Mouse (Mus musculus) testis, postnatal 10 days (tissue): ENCODE results near the gene Grk2.

Experiments
- DNase-seq: peaks from one replicate; pipeline ENCODE4 v3.0.0; 2021; ENCODE audit warnings: low spot score

Grk2 gene

GRCm38 (mm10) chr19:4303640-4303995 lies 2.4 kb downstream of the Grk2 start:
- no peak for DNase-seq

- no peak for DNase-seq
Measured at GRCm38 (mm10) chr19:4302936-4303639, 2.9 kb downstream of the Grk2 start.

GRCm38 (mm10) chr19:4301735-4302651 lies 4.0 kb downstream of the Grk2 start:
- no peak for DNase-seq

- no peak for DNase-seq
Measured at GRCm38 (mm10) chr19:4300852-4301734, 4.9 kb downstream of the Grk2 start.

GRCm38 (mm10) chr19:4300271-4300704 lies 5.7 kb downstream of the Grk2 start:
- DNase-seq, result no peak

GRCm38 (mm10) chr19:4299574-4300270 lies 6.3 kb downstream of the Grk2 start:
- DNase-seq, result no peak

GRCm38 (mm10) chr19:4299126-4299525 lies 6.9 kb downstream of the Grk2 start:
- DNase-seq, result no peak

- no peak for DNase-seq
Measured at GRCm38 (mm10) chr19:4298322-4299121, 7.5 kb downstream of the Grk2 start.

GRCm38 (mm10) chr19:4297851-4298250 lies 8.2 kb downstream of the Grk2 start:
- DNase-seq, result no peak

GRCm38 (mm10) chr19:4296611-4297010 lies 9.4 kb downstream of the Grk2 start:
- DNase-seq, result no peak

- no peak for DNase-seq
Measured at GRCm38 (mm10) chr19:4295391-4295790, 10.6 kb downstream of the Grk2 start.

GRCm38 (mm10) chr19:4294381-4295097 lies 11.5 kb downstream of the Grk2 start:
- DNase-seq, result no peak

- DNase-seq, result no peak
Measured at GRCm38 (mm10) chr19:4291161-4291560, 14.9 kb downstream of the Grk2 start.

- DNase-seq, result no peak
Measured at GRCm38 (mm10) chr19:4290749-4291148, 15.3 kb downstream of the Grk2 start.

GRCm38 (mm10) chr19:4283653-4284052 lies 22.4 kb downstream of the Grk2 start:
- DNase-seq, result no peak

GRCm38 (mm10) chr19:4282898-4283553 lies 23.0 kb downstream of the Grk2 start, which contains the start of gene Ankrd13d:
TSS of gene Ankrd13d (minus strand) at chr19:4283137.
- peak; percentile 89 for DNase-seq

GRCm38 (mm10) chr19:4280425-4280824 lies 25.6 kb downstream of the Grk2 start:
- DNase-seq, result no peak

GRCm38 (mm10) chr19:4279487-4279886 lies 26.5 kb downstream of the Grk2 start:
- DNase-seq, result no peak

GRCm38 (mm10) chr19:4270972-4271371 lies 35.0 kb downstream of the Grk2 start:
- no peak for DNase-seq
